Mouse (Mus musculus) midbrain, embryonic 15.5 days (tissue): ENCODE data around the gene D430041D05Rik. TPM values are rescaled to one million over a fixed set of nuclear protein-coding genes. Genes with fewer than 3 reads are reported as not detected.

ENCODE experiments used
- ATAC-seq: fragments of 200-750 bp; cut with Nextera tagmentation; replicated peaks from 2 replicates; pipeline ENCODE4 v1.8.0; 2017; ENCODE audit warnings: moderate TSS enrichment
- H3K27ac ChIP-seq: fragments of 300-500 bp; sonication (generic); 2 replicates; pipeline ENCODE4 v1.5.1; 2015; ENCODE audit warnings: mild to moderate bottlenecking, inconsistent platforms
- H3K27me3 ChIP-seq: fragments of 300-500 bp; sonication (generic); replicated peaks from 2 replicates; pipeline ENCODE4 v1.6.1; 2015; ENCODE audit warnings: inconsistent platforms
- H3K36me3 ChIP-seq: fragments of 300-500 bp; sonication (generic); replicated peaks from 2 replicates; pipeline ENCODE4 v1.6.1; 2015; ENCODE audit warnings: inconsistent platforms
- H3K4me1 ChIP-seq: fragments of 300-500 bp; sonication (generic); 2 replicates; pipeline ENCODE4 v1.6.1; 2015; ENCODE audit warnings: inconsistent platforms
- H3K4me2 ChIP-seq: fragments of 300-500 bp; sonication (generic); 2 replicates; pipeline ENCODE4 v1.6.1; 2015; ENCODE audit warnings: inconsistent platforms, mild to moderate bottlenecking, moderate library complexity
- H3K4me3 ChIP-seq: fragments of 300-500 bp; sonication (generic); 2 replicates; pipeline ENCODE4 v1.5.1; 2015; ENCODE audit warnings: mild to moderate bottlenecking, inconsistent platforms
- H3K9ac ChIP-seq: fragments of 300-500 bp; sonication (generic); 2 replicates; pipeline ENCODE4 v1.6.1; 2015; ENCODE audit warnings: mild to moderate bottlenecking, inconsistent platforms
- H3K9me3 ChIP-seq: fragments of 300-500 bp; sonication (generic); 2 replicates; pipeline ENCODE4 v1.6.1; 2016; ENCODE audit warnings: inconsistent platforms
- WGBS: fragments of 180-500 bp; shearing (Covaris S2); methylation state at CpG from one replicate; pipeline ENCODE4 v1.1.7; 2015; ENCODE audit warnings: mixed read lengths; 5-methylcytosine and 5-hydroxymethylcytosine counted together
- microRNA counts: library from miRNA; unstranded; fragments of <30 nt; microRNA quantifications from one replicate; lab custom pipeline; 2016
- microRNA-seq: library from miRNA; unstranded; fragments of <30 nt; microRNA quantifications from one replicate; pipeline ENCODE4, GENCODE M21; 2016
- polyA plus RNA-seq: library from polyadenylated mRNA; unstranded; fragments of >200 nt; fragmentation: Nextera tagmentation; extraction: Ambion mirVana; gene quantifications from 2 replicates; pipeline ENCODE4 v1.2.1, GENCODE M21; 2015

The D430041D05Rik gene
- polyA plus RNA-seq, 1 experiment from 2014 or later, result 11.4 TPM

DNA sequence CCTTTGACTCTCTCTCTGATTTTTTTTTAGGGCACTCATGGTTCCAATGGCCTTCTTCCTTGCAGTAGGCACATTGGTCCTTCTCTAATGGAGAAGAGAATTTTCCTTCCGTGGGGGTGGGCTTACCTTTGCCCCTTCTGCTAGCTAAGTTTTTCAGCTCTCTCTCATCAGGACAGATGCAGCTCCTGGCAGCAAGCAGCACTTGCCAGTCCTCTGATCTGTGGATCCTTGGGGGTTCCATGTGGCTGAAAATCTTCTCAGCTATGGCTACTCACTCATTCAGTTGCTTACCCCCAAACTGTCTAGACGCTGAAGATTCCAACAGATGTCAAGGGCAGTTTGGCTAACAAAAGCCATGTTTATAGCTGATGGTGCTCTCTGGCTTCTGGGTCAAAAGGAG is 317.5 kb downstream of the D430041D05Rik start:
- ATAC-seq, result no peak
- Histone ChIP-seq H3K9ac (no peak overlapping the region), H3K27me3 (no peaks in the 10 kb centered on the region), H3K4me1 (peaks cover 10% of the 10 kb centered on the region; the same call in 1 of the 2 replicates), H3K36me3 (no peaks in the 10 kb centered on the region), H3K4me2 (no peak overlapping the region), H3K27ac (no peak overlapping the region), H3K4me3 (no peak overlapping the region), H3K9me3 (no peaks in the 10 kb centered on the region)
- 95% methylated on average over 2 of the region's 2 CpGs for WGBS

MicroRNA genes within 50 kb of the gene (microRNA counts, 519-probe panel; counts per million panel counts)
- not detected for microRNA mmu-miR-1902 (lab: Ali Mortazavi, UCI)

Small RNA genes lying within 50 kb of the gene (microRNA-seq; reads per million reads assigned to microRNA genes)
- gene Mir1902, result not detected

Other genes with a start within 250 kb of the D430041D05Rik start
- gene Hipk3, start 83.4 kb upstream of the D430041D05Rik start, polyA plus RNA-seq, result 7.6 and 8.0 TPM in 2 replicates
- gene Cstf3, start 179.5 kb upstream of the D430041D05Rik start, polyA plus RNA-seq, result 89.0 and 98.0 TPM in 2 replicates